ENCODE assay signal across 7 mouse cellular contexts in the genomic region with DNA sequence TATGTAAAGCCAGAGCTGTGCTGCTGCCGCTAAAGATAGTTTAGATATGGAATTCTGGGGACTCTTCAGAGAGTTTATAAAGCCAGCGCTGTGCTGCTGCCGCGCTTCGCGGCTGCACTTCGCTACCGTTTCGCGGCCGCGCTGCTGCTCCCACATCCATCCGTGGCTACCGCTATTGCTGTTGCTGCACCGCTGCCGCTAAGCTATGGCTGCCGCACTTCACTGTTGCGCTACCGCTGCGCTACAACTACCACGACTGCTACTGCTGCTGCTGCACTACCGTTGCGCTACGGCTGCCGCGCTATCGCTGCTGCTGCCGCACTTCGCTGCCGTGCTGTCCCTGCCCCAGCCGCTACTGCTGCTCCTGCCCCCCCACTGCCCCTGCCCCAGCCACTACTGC. TPM values are rescaled to one million over a fixed set of nuclear protein-coding genes. Genes with fewer than 3 reads are reported as not detected.
A peak's percentile ranks its signal among the peaks of the same experiment; 100 is the strongest.
DNase-seq lines count a peak whose midpoint lies in the region; ATAC-seq lines count a peak whose summit lies in the region.

No protein-coding gene starts in this region.

- DNase-seq in left cerebral cortex, adult 18-20 months (ENCODE audit: low spot score in 2 of 2) = peak; percentile 19 to 34
- DNase-seq in left cerebral cortex, adult 11 months (ENCODE audit: low spot score) = no peak
- DNase-seq in embryo, embryonic 11 days = peak; percentile 73
- DNase-seq in hindbrain, embryonic 11.5 days (ENCODE audit: low spot score) = no peak
- DNase-seq in neural tube, embryonic 11.5 days (ENCODE audit: low spot score) = peak; percentile 64
- DNase-seq in ovary, postnatal 14 days (ENCODE audit: low spot score) = no peak
- no peak for DNase-seq in cerebellum, adult 9-11 months

- 57% methylated on average over 31 of the region's 31 CpGs for WGBS in hindbrain, embryonic 11.5 days
- WGBS in neural tube, embryonic 11.5 days = 50% methylated on average over 31 of the region's 31 CpGs

- H3K9me3 ChIP-seq in hindbrain, embryonic 11.5 days (ENCODE audit: control insufficient read depth, low read length) = no peaks in the 10 kb centered on the region
- 0 out of 2 replicates have a peak, but pooled peaks cover 4% of the 10 kb centered on the region for H3K9me3 ChIP-seq in neural tube, embryonic 11.5 days (ENCODE audit: control insufficient read depth, low read length)

- ATAC-seq in hindbrain, embryonic 11.5 days (ENCODE audit: low FRiP score) = peak; percentile 79
- ATAC-seq in neural tube, embryonic 11.5 days (ENCODE audit: insufficient read depth, low FRiP score, low TSS enrichment) = 0 out of 2 replicates have a peak, but pooled peaks have one; percentile 37

- H3K4me1 ChIP-seq in hindbrain, embryonic 11.5 days (replicated peaks; ENCODE audit: control insufficient read depth, insufficient read depth, low read length) = no peaks in the 10 kb centered on the region
- H3K4me1 ChIP-seq in neural tube, embryonic 11.5 days (ENCODE audit: control insufficient read depth, insufficient read depth, low read length) = no peaks in the 10 kb centered on the region

- no peak overlapping the region for H3K9ac ChIP-seq in hindbrain, embryonic 11.5 days (ENCODE audit: low read depth, low read length)
- H3K9ac ChIP-seq in neural tube, embryonic 11.5 days (ENCODE audit: low read length) = no peak overlapping the region

- no peak overlapping the region for H3K4me3 ChIP-seq in hindbrain, embryonic 11.5 days (ENCODE audit: low read depth, low read length)
- H3K4me3 ChIP-seq in neural tube, embryonic 11.5 days (ENCODE audit: low read depth, low read length) = no peak overlapping the region

- no peak overlapping the region for H3K27ac ChIP-seq in hindbrain, embryonic 11.5 days (ENCODE audit: low read depth, low read length)
- no peak overlapping the region for H3K27ac ChIP-seq in neural tube, embryonic 11.5 days (ENCODE audit: low read depth, low read length)

- peaks cover 34% of the 10 kb centered on the region for H3K27me3 ChIP-seq in hindbrain, embryonic 11.5 days (ENCODE audit: control insufficient read depth, insufficient read depth, low read length)
- H3K27me3 ChIP-seq in neural tube, embryonic 11.5 days (ENCODE audit: control insufficient read depth, insufficient read depth, low read length) = peaks cover 55% of the 10 kb centered on the region

- no peaks in the 10 kb centered on the region for H3K36me3 ChIP-seq in hindbrain, embryonic 11.5 days (ENCODE audit: control insufficient read depth, insufficient read depth, low read length)
- no peaks in the 10 kb centered on the region for H3K36me3 ChIP-seq in neural tube, embryonic 11.5 days (ENCODE audit: control insufficient read depth, insufficient read depth, low read length)

- H3K4me2 ChIP-seq in hindbrain, embryonic 11.5 days (replicated peaks; ENCODE audit: low read depth, low read length) = no peak overlapping the region; the same call in 1 of the 2 replicates
- H3K4me2 ChIP-seq in neural tube, embryonic 11.5 days (ENCODE audit: low read depth) = peak overlapping the region; percentile 28; the same call in 1 of the 2 replicates

RNA-seq across cellular contexts. Expression of gene Rasgrf1, which starts 30.1 kb away (rescaled TPM):
- total RNA-seq in left cerebral cortex, adult 18-20 months (2021) = 100 to 1,000 TPM; 292 to 328 TPM
- 0.15 and 0.35 TPM in 2 replicates for polyA plus RNA-seq in hindbrain, embryonic 11.5 days (2014; fragmentation: Nextera tagmentation; extraction: Ambion mirVana)
- not detected in 2 replicates for polyA plus RNA-seq in neural tube, embryonic 11.5 days (2014; fragmentation: Nextera tagmentation; extraction: Ambion mirVana)

Comparison
In these comparisons a context has a peak if more than half of its experiments do, and no peak if none do; other contexts are left out.
1. DNase-seq: peak in left cerebral cortex, adult 18-20 months (2 of 2), embryo, embryonic 11 days (single experiment) and neural tube, embryonic 11.5 days (single experiment); none in left cerebral cortex, adult 11 months (single experiment), hindbrain, embryonic 11.5 days (single experiment), ovary, postnatal 14 days (single experiment) and cerebellum, adult 9-11 months (single experiment).